Comparison of ENCODE assay signal across 7 mouse cellular contexts in the genomic region with DNA sequence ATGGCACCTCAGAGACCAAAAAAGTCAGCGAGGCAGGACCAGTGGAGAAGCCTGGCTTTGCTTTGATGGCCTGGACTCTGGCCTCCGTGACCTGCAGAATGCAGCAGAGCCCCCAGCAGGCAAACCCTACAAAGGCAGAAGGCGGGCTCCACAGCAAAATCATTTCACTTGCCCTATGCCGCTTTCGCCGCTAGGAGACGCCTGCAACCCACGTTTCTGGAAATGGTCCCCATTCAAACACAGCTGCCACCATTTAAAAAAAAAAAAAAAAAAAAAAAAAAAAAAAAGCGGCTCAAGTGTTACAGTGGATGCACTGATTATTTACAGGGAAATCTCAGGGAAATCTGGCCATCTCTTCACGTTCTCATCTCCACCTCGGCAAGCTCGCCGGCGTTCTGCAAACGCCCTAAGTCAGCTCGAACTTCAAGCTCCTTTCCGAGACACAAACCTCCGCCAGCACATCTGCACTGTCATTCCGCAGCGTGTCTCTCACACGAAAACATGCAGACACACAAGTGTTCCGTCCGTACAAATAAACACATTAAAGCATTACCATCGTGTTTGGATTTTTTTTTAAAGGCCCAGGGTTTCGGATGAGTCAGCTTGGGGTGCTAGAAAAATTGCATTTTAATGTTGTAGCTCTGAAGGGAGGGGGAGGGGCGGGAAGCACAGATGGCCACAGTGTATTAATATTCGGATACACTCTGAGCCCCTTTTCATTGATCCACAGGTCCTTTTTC. TPM values are rescaled to one million over a fixed set of nuclear protein-coding genes. Genes with fewer than 3 reads are reported as not detected.
DNase-seq lines count a peak whose midpoint lies in the region; ATAC-seq and TF ChIP-seq lines count a peak whose summit lies in the region.

No protein-coding gene starts in this region.

- under 1% methylated on average over 26 of the region's 27 CpGs for WGBS in embryonic facial prominence, embryonic 12.5 days
- WGBS in heart, embryonic 11.5 days (ENCODE audit: insufficient replicate concordance), result under 1% methylated on average over 27 of the region's 27 CpGs
- under 1% methylated on average over 27 of the region's 27 CpGs for WGBS in kidney, embryonic 15.5 days
- WGBS in limb, embryonic 14.5 days, result 1% methylated on average over 27 of the region's 27 CpGs
- under 1% methylated on average over 27 of the region's 27 CpGs for WGBS in midbrain, embryonic 16.5 days

- H3K27me3 ChIP-seq in embryonic facial prominence, embryonic 12.5 days, result peaks cover 6% of the 10 kb centered on the region; the same call in 1 of the 2 replicates
- H3K27me3 ChIP-seq in heart, embryonic 11.5 days (ENCODE audit: control insufficient read depth, insufficient read depth, low read length), result peaks cover 37% of the 10 kb centered on the region
- peaks cover 54% of the 10 kb centered on the region for H3K27me3 ChIP-seq in kidney, embryonic 15.5 days
- H3K27me3 ChIP-seq in limb, embryonic 14.5 days (ENCODE audit: control insufficient read depth, insufficient read depth, low read length), result peaks cover 7% of the 10 kb centered on the region
- H3K27me3 ChIP-seq in midbrain, embryonic 16.5 days (ENCODE audit: control insufficient read depth, insufficient read depth, low read depth, low read length), result no peaks in the 10 kb centered on the region

- DNase-seq in brain, adult 2 months (ENCODE audit: low read depth, low spot score), result peak; percentile 92
- DNase-seq in limb, embryonic 14.5 days (ENCODE audit: low spot score), result peak; percentile 83
- peak; percentile 80 for DNase-seq in testis, postnatal 10 days (ENCODE audit: low spot score)

- H3K4me2 ChIP-seq in embryonic facial prominence, embryonic 12.5 days (replicated peaks), result peak overlapping the region; percentile 96
- H3K4me2 ChIP-seq in heart, embryonic 11.5 days, result peak overlapping the region; percentile 99
- H3K4me2 ChIP-seq in kidney, embryonic 15.5 days, result peak overlapping the region; percentile 99
- peak overlapping the region; percentile 97 for H3K4me2 ChIP-seq in limb, embryonic 14.5 days (replicated peaks; ENCODE audit: low read depth, low read length, severe bottlenecking)
- peak overlapping the region; percentile 80 for H3K4me2 ChIP-seq in midbrain, embryonic 16.5 days (ENCODE audit: low read length)

- H3K4me1 ChIP-seq in embryonic facial prominence, embryonic 12.5 days, result peaks cover 6% of the 10 kb centered on the region
- H3K4me1 ChIP-seq in heart, embryonic 11.5 days (ENCODE audit: control insufficient read depth, insufficient read depth, low read length), result peaks cover 4% of the 10 kb centered on the region; the same call in 1 of the 2 replicates
- H3K4me1 ChIP-seq in kidney, embryonic 15.5 days, result peaks cover 45% of the 10 kb centered on the region
- peaks cover 10% of the 10 kb centered on the region; the same call in 1 of the 2 replicates for H3K4me1 ChIP-seq in limb, embryonic 14.5 days (ENCODE audit: control insufficient read depth, insufficient read depth, low read length)
- peaks cover 2% of the 10 kb centered on the region for H3K4me1 ChIP-seq in midbrain, embryonic 16.5 days (ENCODE audit: control insufficient read depth, insufficient read depth, low read length)

- H3K4me3 ChIP-seq in embryonic facial prominence, embryonic 12.5 days, result peak overlapping the region; percentile 58
- H3K4me3 ChIP-seq in heart, embryonic 11.5 days (ENCODE audit: low read depth, low read length), result peak overlapping the region; percentile 61
- peak overlapping the region; percentile 56 for H3K4me3 ChIP-seq in kidney, embryonic 15.5 days (replicated peaks)
- peak overlapping the region; percentile 70 for H3K4me3 ChIP-seq in limb, embryonic 14.5 days (replicated peaks; ENCODE audit: low read length)
- H3K4me3 ChIP-seq in midbrain, embryonic 16.5 days (ENCODE audit: low read depth, low read length), result peak overlapping the region; percentile 69

- ATAC-seq in embryonic facial prominence, embryonic 12.5 days (ENCODE audit: insufficient number of reproducible peaks, insufficient read depth, low FRiP score, low TSS enrichment), result no peak
- ATAC-seq in heart, embryonic 11.5 days (replicated peaks; ENCODE audit: insufficient number of reproducible peaks, low FRiP score, low TSS enrichment), result no peak
- peak; percentile 14; the same call in 1 of the 2 replicates for ATAC-seq in kidney, embryonic 15.5 days (replicated peaks; ENCODE audit: low FRiP score)
- ATAC-seq in limb, embryonic 14.5 days (ENCODE audit: low FRiP score, low read depth), result peak; percentile 27
- ATAC-seq in midbrain, embryonic 16.5 days, result 0 out of 2 replicates have a peak, but pooled peaks have one; percentile 1

- peak overlapping the region; percentile 82 for H3K27ac ChIP-seq in embryonic facial prominence, embryonic 12.5 days
- no peak overlapping the region for H3K27ac ChIP-seq in heart, embryonic 11.5 days (ENCODE audit: low read depth, low read length)
- no peak overlapping the region for H3K27ac ChIP-seq in kidney, embryonic 15.5 days
- peak overlapping the region; percentile 82 for H3K27ac ChIP-seq in limb, embryonic 14.5 days (replicated peaks; ENCODE audit: low read depth, low read length)
- peak overlapping the region; percentile 95 for H3K27ac ChIP-seq in midbrain, embryonic 16.5 days (ENCODE audit: low read length)

- TF ChIP-seq POLR2A in limb, embryonic 14.5 days (IDR thresholded peaks at IDR 0.05; ENCODE audit: borderline replicate concordance, extremely low read depth, insufficient read depth, insufficient read length), result 0 out of 2 replicates have a peak, but pooled peaks have one; percentile 18

- peak overlapping the region; percentile 67 for H3K9ac ChIP-seq in embryonic facial prominence, embryonic 12.5 days
- H3K9ac ChIP-seq in heart, embryonic 11.5 days (ENCODE audit: low read depth, low read length), result no peak overlapping the region
- no peak overlapping the region for H3K9ac ChIP-seq in kidney, embryonic 15.5 days
- peak overlapping the region; percentile 68 for H3K9ac ChIP-seq in limb, embryonic 14.5 days (ENCODE audit: low read depth, low read length, severe bottlenecking)
- peak overlapping the region; percentile 92 for H3K9ac ChIP-seq in midbrain, embryonic 16.5 days (ENCODE audit: low read depth, low read length)

- no peaks in the 10 kb centered on the region for H3K9me3 ChIP-seq in embryonic facial prominence, embryonic 12.5 days
- H3K9me3 ChIP-seq in heart, embryonic 11.5 days (replicated peaks; ENCODE audit: control insufficient read depth, low read length), result no peaks in the 10 kb centered on the region
- no peaks in the 10 kb centered on the region for H3K9me3 ChIP-seq in kidney, embryonic 15.5 days (replicated peaks)
- H3K9me3 ChIP-seq in limb, embryonic 14.5 days (ENCODE audit: control insufficient read depth, low read length), result no peaks in the 10 kb centered on the region
- H3K9me3 ChIP-seq in midbrain, embryonic 16.5 days (replicated peaks; ENCODE audit: control insufficient read depth, low read length, poor library complexity, severe bottlenecking), result no peaks in the 10 kb centered on the region

- H3K36me3 ChIP-seq in embryonic facial prominence, embryonic 12.5 days, result no peaks in the 10 kb centered on the region
- H3K36me3 ChIP-seq in heart, embryonic 11.5 days (ENCODE audit: control insufficient read depth, insufficient read depth, low read length), result no peaks in the 10 kb centered on the region
- H3K36me3 ChIP-seq in kidney, embryonic 15.5 days, result no peaks in the 10 kb centered on the region
- no peaks in the 10 kb centered on the region for H3K36me3 ChIP-seq in limb, embryonic 14.5 days (ENCODE audit: control insufficient read depth, insufficient read depth, low read length)
- H3K36me3 ChIP-seq in midbrain, embryonic 16.5 days (ENCODE audit: control insufficient read depth, insufficient read depth, low read length), result no peaks in the 10 kb centered on the region

RNA-seq across cellular contexts. Expression of gene Pcdh10, which starts 2.3 kb away (rescaled TPM):
- polyA plus RNA-seq in embryonic facial prominence, embryonic 12.5 days (2016; fragmentation: Nextera tagmentation; extraction: Ambion mirVana), result 6.5 and 7.6 TPM in 2 replicates
- polyA plus RNA-seq in heart, embryonic 11.5 days (2014; fragmentation: Nextera tagmentation; extraction: Ambion mirVana), result 0.43 and 0.76 TPM in 2 replicates
- 0.34 and 0.35 TPM in 2 replicates for polyA plus RNA-seq in kidney, embryonic 15.5 days (2015; fragmentation: Nextera tagmentation; extraction: Ambion mirVana)
- polyA plus RNA-seq in limb, embryonic 14.5 days (2012; rRNA removed), result 28.1 and 36.5 TPM in 2 replicates
- 8.9 and 10.4 TPM in 2 replicates for polyA plus RNA-seq in limb, embryonic 14.5 days (2014; fragmentation: Nextera tagmentation; extraction: Ambion mirVana)
- 21.6 and 21.9 TPM in 2 replicates for polyA plus RNA-seq in midbrain, embryonic 16.5 days (2015; fragmentation: Nextera tagmentation; extraction: Ambion mirVana)

Comparison
In these comparisons a context has a peak if more than half of its experiments do, and no peak if none do; other contexts are left out.
1. ATAC-seq: peak in kidney, embryonic 15.5 days (single experiment), limb, embryonic 14.5 days (single experiment) and midbrain, embryonic 16.5 days (single experiment); none in embryonic facial prominence, embryonic 12.5 days (single experiment) and heart, embryonic 11.5 days (single experiment).
2. H3K27ac ChIP-seq: peak in embryonic facial prominence, embryonic 12.5 days (single experiment), limb, embryonic 14.5 days (single experiment) and midbrain, embryonic 16.5 days (single experiment); none in heart, embryonic 11.5 days (single experiment) and kidney, embryonic 15.5 days (single experiment).
3. H3K9ac ChIP-seq: peak in embryonic facial prominence, embryonic 12.5 days (single experiment), limb, embryonic 14.5 days (single experiment) and midbrain, embryonic 16.5 days (single experiment); none in heart, embryonic 11.5 days (single experiment) and kidney, embryonic 15.5 days (single experiment).
4. Peak in every context shown above with its lines, with median percentiles within 50 percentile points of each other: DNase-seq, H3K4me2 ChIP-seq and H3K4me3 ChIP-seq.